Mouse (Mus musculus): Measurements from ENCODE around the gene Aco2. TPM values are rescaled to one million over a fixed set of nuclear protein-coding genes. Genes with fewer than 3 reads are reported as not detected.

Aco2 gene
- total RNA-seq, 2 experiments from 2014 or later, result 481 to 503 TPM

DNA sequence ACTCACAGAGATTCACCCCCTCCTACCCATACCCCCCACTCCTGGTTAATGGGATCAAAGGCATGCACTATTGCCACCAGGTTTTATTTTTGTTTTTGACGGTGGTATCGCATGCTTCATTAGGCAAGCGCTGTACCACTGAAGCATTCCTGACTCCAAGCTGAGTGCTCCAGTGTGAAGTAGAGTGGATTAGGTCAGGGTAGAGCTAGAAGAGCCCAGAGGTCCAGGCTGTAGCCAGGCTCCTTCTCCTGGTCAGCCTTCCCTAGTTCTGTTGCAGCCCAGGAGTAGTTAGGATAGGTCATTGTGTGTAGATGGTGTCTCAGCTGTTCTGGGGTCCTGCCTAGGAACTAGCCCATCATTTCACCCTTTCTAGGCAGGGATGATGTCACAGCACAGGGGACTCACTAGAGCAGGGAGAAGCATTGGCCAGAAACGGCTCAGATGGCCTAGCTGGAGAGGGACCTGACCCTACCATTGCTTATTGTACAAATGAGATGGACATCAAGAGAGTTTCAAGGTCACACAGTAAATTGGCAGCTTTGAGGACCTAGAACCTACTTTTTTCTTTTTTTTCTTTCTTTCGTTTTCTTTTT lies 27.0 kb upstream of the Aco2 start:
- DNase-seq (ENCODE audit: low spot score in 2 of 2), result no peak

DNA sequence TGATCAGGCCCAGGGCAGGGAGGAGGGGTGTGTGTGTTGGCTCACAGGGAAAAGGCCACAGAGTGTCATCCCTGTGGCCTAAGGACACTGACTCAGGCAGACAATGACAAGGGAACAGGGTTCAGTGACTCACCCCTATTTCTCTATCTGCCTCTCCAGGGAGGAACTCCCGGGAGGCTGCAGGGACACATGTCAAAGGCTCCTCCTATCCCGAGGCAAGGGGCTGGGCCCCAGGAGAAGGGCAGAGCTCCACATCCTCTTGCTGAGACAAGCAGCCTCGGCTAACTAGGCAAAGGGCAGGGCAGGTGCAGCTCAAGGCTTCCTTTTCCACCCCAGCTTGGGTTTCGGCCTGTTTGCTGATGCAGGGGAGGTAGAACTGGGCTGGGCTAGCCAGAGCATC lies 26.4 kb upstream of the Aco2 start:
- DNase-seq (ENCODE audit: low spot score in 2 of 2), result no peak

DNA sequence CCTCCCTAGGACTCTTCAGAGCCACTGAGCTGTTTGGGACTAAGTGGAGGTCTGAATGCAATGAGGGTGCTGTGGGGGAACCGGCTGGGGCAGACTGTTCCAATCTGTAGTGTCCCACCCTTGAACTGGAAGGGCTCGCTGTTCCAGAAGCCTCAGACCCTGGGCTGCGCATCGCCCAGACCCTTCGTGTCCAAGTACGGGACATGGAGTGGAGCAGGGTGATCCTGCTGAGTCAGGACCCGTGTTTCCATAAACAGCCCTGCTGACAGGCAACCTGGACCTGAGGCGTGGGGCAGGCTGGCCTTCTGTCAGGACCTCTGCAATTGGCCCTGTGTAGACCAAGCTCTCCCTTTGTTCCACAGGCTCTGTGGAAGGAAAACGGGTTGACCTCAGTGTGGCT lies 25.4 kb upstream of the Aco2 start:
- no peak for DNase-seq (ENCODE audit: low spot score in 2 of 2)

DNA sequence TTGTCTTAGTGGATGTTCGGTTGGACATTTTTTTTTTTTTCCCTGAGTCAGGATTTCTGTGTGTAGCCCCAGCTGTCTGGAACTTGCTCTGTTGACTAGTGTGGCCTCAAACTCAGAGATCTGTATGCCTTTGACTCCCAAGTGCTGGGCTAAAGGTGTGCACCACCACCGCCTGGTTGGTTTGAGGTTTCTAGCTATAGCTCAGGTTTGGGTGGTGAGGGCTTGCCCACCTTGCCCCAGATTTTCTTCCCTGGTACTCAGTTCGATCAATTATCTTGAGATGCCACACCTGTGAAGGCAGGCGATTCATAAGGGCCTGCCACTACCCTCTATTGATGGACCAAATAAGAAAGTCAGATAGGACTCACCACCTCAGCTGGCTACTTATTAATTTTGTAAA lies 24.9 kb upstream of the Aco2 start:
- DNase-seq (ENCODE audit: low spot score in 2 of 2), result no peak

DNA sequence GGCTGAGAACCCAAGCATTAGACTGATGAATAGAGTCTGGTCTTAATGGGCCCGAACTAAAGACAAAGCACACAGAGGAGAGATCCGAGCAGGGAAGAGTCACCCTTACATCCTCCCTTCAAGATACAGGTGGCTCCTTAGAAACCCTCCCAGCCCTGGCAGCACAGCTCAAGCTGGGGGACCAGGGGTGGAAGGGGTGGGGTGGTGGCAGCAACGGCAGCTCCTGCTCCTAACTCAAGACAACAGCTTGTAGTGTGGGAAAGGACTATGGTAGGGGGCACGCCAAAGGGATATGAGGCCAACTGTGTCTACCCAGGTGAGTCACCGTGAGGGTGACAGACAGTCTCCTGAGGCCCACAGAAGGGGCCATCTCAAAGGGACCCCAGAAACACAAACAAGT lies 24.2 kb upstream of the Aco2 start:
- no peak for DNase-seq (ENCODE audit: low spot score in 2 of 2)

DNA sequence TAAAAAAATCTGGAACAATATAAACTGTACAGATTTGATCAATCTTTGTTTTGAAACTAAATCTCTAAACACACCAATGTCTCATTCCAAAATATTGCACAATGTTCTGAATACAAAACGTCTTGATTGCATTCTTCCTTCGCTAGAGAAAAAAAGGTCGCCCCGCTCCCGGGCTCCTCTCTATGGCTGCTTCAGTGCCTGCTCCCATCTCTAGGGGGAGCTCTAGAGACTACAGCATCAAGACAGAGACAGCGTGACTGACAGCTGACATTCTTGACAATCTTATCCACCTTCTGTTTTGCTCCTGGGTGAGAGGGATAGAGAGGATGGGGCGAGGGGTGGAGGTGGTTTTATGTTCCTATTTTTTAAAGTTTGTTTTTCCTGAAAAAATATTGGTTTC lies 23.8 kb upstream of the Aco2 start:
- DNase-seq (ENCODE audit: low spot score in 2 of 2), result peak; percentile 55 to 67

DNA sequence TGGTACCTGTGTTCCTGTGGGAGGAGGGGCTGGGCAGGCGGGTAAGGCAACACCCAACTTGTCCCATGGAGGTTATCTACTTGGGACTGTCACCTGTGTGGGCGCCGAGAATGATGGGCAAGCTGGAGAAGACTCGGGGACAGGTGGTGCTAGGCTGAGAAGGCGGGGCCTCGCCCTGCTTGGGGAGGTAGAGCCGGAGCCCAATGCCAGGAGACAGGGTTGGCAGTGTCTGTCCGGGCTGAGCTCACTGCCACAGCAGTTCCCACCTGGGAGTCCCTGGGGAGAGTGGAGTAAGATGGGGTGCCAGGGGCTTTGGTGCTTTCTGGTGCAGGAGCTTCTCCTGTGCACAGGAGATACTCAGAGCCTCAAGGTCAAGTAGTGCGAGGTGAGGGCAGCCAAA lies 23.0 kb upstream of the Aco2 start:
- DNase-seq (ENCODE audit: low spot score in 2 of 2), result no peak

DNA sequence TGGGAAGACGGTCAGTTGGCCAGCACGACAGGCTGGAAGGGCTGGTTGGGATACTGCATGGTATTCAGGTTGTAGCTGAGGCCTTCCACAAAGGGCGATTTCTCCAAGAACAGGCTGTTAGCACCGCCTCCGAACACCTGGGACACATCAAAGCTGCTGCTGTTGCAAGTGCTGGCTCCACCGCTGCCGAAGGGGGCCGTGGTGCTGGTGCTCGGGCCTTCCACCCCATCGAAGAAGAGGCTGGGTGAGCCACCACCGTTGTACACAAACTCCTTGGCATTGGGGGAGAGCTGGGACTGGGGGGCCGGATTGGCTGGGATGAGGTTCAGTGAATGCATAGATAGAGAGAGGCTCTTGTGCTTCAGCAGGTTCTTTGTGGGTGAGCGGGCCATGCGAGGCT lies 21.4 kb upstream of the Aco2 start:
- DNase-seq (ENCODE audit: low spot score in 2 of 2), result no peak

DNA sequence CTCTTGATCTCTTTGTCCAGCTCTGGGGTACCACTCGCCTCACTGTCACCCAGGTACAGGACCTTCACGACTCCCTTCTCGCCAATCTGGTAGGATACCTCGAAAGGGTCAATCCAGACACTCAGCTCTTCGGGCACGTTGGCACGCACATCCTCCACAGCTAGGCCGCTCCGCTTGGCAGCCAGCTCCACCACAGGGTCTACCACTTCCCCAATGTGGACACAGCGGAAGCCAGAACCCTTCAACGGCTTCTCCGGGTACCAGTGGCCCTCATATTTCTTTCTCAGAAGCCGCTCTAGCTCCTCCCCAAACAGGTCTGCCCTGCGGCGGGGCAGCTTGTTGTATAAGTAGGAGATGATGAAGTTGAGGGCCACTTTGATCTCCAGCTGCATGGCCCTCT lies 20.7 kb upstream of the Aco2 start:
- DNase-seq (ENCODE audit: low spot score in 2 of 2), result no peak

DNA sequence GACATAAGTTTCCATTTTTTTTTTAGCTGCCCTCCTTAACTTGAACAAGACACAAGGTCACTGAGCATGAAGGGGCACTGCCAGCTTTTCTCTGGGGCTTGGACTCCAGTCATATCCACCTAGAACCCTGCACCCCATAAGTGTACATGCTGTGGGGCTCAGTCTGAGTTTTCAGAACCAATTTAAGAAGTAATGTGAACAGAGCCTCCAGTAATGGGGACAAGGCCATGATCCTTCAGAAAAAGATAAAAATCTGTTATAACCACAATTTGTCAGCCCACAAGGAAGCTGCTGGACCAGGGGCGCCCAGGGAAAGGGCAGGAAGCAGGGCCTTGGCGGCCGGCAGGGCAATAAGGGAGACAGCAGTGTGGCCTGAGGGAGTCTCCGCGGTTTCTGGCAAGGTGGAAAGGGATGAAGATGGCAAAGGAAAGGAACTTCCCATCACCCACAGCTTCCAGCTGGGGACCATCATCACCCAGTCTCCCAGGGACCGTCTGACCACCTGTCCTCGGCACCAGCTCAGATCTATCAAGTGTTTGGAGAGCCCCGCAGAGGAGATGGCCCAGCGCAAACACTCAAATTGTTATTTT lies 19.6 kb upstream of the Aco2 start:
- no peak for DNase-seq (ENCODE audit: low spot score in 2 of 2)

DNA sequence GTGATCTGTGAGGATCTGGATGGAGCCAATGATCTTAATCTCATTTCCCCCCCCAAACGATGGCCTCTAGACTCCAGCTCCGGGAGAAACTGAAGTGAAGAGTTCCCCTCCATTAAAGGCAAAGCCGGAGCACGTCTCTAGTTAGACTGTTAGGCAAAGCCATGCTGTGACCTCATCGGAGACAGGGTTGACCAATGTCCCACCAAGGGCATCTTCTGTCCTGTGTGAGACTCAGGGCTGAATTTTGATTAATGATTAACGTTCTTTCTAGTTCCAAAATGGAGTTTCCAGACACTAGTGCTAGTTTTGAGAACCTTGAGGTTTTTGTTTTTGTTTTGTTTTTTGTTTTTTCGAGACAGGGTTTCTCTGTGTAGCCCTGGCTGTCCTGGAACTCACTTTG lies 19.0 kb upstream of the Aco2 start:
- no peak for DNase-seq (ENCODE audit: low spot score in 2 of 2)

DNA sequence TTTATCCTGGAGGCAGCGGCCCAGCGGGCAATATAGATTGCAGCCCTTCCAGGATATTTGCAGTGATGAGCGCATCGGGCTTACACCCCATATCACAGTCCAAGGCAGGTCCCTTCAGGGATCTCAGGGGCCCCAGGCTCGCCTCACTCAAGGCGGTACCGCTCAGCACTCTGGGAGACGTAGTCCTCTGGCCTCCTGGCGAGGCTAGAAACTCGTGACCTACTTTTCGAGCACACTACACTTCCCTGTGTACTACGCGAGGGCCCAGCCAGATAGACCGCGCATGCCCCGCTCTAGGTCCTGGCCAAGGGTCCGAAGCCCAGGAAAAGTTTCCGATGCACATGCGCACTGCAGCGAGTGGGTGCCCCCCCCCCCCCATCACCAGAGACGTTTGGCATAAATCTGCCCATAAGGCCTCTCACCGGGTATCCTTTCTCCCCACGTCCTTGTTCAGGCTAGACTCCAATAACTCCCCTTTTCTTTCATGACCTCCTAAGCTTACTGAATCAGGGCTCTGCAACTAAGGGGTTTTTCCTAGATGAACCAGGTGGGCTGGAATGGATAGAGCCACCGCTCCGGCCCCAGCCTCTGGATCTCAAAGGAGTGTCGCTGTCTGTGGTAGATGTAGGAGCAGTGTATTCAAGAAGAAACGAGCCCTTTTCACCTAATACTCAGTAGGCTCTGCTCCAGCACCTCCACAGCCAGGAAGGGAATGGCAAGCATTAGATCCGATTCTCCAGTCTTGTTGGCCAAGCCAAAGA lies 15.9 kb upstream of the Aco2 start:
- peak; percentile 70 to 88 for DNase-seq (ENCODE audit: low spot score in 2 of 2)

DNA sequence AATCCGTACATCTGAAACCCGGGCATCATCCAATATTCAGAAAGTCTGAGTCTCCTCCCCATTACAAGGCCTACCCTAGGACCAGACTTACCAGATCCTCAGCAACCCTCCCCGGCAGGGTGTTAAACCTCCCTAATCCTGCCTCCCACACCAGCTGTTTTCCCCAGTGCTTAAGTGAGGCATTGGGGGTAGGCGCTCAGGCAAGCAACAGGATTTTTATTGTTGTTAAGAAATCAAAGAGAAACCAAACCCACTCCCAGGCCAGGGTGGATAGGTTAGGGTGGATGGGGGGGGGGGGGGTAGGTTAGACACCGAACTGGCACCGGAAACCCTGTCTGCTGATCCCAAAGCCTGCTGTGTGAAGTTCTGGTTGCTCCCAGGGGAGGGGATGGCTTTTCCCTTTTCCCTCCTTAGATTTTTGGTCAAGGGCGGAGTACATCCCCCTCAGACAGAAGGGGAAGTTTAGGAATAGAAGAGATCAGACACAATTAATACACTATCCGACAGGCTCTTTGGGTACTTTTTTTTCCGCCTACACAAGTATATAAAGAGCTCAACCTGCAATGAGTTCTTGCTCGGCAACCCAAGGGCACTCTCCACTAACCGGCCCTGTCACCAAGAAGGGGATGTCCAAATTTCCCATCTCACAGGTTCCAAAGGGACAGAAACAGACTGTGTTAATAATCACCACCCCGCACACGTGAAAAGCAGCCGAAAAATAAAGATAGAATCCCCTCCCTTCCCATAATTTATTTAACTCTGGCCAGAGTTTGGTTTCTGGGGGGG lies 15.0 kb upstream of the Aco2 start:
- no peak for DNase-seq (ENCODE audit: low spot score in 2 of 2)

DNA sequence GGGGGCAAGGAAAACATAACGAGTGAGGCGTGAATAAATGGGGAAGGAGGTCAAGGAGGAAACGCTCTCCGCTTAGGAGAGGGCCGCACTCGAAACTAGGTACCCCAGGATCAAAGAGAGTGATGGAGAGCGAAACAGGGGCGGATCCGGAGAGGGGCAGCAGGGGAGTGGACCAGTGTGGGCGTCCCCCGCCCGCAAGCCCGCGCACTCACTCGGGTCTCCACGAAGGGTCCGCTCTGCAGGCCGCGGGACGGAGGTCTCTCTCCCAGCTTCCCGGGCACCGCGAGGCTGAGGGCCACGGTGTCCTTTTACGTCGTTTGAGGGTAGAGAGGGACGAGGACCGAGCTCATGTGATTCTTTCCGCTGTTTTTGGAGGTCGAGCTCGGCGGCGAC lies 14.4 kb upstream of the Aco2 start:
- no peak for DNase-seq (ENCODE audit: low spot score in 2 of 2)

DNA sequence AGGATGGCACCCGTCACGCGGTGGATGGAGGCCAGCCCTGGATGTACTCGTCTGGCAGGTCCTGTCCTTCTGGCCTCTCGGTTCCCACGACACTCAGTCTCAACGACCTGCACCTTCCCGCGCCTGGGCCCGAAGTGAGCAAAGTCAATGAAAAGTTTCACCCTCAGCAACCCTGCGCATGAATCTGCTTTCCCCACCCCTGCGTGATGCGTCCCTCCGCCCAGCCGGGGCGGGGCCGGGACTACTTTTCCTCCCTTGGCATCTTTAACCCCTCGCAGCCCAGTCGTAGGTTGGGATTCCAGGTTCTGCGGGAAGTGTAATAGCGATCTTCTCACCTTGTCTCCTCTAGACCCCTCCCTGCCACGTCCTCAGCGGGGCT lies 14.0 kb upstream of the Aco2 start:
- peak; percentile 95 to 97 for DNase-seq (ENCODE audit: low spot score in 2 of 2)

DNA sequence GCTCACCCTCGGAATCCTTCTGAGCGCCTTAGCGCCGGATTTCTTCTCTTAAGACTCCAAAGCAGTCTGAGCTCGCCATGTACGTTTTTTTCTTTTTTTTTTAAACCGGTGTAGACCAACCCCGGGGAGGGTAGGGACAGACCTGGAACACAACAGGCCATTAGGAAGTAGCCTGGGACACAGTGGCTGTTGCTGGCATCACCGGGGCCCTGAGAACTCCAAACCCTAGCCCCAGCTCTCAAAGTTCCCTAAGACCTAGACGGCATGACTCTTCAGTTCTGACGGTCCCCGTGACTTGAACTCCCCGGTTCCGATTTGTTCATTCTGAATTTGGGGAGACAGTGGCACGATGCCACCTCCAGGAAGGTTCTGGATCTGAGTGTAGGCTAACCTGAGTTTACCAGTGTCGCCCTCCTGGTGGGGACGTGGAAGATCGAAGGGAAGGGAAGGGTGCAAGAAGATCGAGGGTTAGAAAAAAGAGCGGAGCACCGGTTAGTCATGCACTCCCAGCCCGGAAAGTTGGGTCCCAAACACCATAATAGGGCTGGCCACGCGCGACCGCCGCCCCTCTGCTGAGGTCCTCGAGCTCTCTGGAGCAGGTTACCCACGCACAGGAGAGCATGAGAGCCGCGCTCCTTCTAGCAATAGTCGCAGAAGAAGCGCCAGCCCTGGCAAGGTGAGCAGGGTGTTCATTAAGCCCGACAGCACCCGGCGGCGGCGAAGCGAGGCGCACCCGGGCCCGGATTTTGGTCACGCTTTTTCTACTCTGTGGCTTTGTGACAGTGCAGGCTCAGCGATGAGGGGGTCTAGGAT lies 13.4 kb upstream of the Aco2 start, which contains the start of gene Tob2:
Gene Tob2, minus strand, starts transcription at position 280 of the 813 bp plus-strand sequence.
- DNase-seq (ENCODE audit: low spot score in 2 of 2), result peak; percentile 73 to 75

DNA sequence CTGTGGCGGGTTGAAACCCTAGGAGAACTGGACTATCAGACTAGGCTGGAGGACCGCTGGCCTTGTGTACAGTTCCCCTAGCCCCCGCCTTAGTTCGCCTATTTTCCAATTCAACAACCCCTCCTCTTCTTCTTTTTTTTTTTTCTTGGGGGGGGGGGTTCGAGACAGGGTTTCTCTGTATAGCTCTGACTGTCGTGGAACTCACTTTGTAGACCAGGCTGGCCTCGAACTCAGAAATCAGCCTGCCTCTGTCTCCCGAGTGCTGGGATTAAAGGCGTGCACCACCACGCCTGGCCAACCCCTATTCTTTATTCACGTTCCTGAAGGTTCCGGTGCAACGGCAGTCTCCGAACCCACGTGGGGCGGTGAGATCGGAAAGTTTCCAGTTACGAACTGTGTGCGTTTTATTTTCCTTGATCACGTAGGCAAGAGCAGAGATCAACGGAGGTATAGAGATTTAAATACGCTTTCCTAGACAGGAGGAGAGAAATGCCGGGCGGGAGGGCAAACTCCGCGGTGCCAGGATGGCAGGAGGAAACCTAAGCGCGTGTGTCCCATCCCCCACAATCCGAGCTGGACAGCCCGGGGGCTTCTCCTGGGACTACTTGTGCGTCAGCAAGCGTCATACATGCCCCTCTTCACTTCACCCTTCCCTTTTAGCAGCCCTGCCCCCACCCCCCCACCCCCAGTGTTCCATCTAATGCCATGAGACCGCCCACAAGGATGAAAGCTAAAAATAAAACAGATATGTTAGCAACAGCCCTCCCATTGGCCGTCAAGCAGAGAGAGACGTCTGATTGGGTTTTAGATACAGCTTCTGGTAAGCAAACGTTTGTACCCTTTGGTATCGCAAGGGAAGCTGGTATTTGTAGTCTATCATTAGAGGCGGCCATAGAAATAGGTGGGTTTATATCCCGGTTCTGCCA lies 12.5 kb upstream of the Aco2 start:
- DNase-seq (ENCODE audit: low spot score in 2 of 2), result peak; percentile 85 to 97

DNA sequence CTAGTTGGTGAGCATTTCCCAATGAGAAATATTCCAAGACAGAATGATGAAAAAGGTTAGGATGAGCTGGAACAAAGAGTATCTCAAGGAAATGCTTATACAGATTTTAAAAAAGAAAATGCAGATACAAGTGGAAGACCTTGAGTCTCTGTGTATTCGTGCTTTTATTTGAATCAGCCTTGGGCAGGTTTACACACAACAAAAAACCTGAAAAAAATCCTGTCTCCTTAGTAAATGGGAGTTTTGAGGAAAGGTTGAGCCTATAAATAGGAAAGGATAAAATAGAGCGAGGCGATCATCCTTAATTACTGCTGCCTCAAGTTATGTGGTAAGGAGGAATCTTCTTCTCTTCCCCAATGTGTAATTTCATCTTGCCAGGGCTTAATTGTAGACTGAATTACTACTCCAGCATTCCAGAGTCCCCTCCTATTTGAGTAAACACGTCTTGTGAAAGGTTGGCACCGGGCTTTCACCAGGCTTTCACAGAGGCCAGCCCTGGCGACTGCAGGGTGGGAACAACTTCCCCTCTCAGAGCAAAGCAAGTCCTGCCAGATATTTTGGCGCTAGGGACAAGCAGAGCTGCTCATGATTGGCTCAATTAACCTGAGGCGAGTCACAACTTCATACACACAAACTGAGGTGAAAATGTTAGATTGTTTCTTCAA lies 11.5 kb upstream of the Aco2 start:
- peak; percentile 22 to 70 for DNase-seq (ENCODE audit: low spot score in 2 of 2)

DNA sequence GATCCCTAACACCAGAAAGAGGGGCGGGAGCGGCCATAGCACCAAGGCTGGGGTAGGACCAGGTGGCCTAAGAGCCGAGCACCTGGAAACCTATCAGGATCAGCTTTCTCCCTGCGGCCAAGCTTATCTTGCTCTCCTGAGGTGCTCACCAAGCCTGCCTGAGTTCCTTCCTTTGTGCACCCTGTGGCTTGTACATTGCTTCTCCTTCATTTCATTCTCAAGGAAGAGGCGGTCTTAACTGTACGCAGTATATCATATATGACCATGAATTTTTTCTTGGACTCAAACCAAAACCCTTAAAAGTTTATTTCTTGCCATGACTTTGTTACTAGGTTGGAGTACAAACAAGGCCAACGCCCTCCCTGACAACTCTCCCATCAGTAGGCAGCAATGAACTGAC lies 7.9 kb upstream of the Aco2 start:
- no peak for DNase-seq (ENCODE audit: low spot score in 2 of 2)

Data from layer of hippocampus, postnatal 14 days (tissue).